Mouse (Mus musculus): ENCODE measurements at regions not wholly inside any gene's neighbourhood (a gene's known extent, or its start where the extent isn't known, plus 50 kb on each side); places are given as distances from the start of the nearest gene placed in this dataset.

DNA sequence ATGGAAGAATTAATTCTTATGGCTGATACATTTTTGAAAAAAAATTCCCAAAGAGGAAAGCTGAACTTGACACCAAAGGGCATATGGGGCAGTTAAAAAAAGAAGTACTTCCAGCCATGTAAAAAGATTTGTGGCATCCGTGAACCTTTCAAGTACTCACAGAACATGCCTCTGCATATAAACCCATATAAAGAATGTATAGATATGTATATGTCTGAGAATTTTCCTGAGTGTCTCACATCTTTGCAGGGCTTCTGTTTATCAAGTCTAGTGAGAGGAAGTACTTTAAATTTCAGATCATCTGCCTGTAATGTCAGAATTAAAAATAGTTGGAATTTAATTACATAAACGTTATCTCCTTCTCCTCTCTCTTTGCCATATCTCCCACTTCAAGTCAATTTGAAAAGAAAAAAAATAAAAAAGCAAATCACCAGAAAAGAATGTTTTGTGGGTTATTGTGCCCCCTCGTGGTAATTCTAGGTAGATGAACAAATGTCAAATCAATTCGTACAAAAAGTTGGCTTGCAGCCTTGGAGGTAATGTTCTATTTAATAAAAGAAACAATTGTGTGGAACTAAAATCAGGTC, 400.4 kb downstream of the Trib2 start:
- TF ChIP-seq POLR2A (IDR thresholded peaks at IDR 0.05; ENCODE audit: control insufficient read depth, extremely low read depth, insufficient read depth, low read length, poor library complexity) (no peak), CTCF (IDR thresholded peaks at IDR 0.05; ENCODE audit: borderline replicate concordance, control insufficient read depth, extremely low read depth, insufficient read depth, low read length, poor library complexity) (no peak)
